ENCODE assay signal across 8 mouse cellular contexts in the genomic region with DNA sequence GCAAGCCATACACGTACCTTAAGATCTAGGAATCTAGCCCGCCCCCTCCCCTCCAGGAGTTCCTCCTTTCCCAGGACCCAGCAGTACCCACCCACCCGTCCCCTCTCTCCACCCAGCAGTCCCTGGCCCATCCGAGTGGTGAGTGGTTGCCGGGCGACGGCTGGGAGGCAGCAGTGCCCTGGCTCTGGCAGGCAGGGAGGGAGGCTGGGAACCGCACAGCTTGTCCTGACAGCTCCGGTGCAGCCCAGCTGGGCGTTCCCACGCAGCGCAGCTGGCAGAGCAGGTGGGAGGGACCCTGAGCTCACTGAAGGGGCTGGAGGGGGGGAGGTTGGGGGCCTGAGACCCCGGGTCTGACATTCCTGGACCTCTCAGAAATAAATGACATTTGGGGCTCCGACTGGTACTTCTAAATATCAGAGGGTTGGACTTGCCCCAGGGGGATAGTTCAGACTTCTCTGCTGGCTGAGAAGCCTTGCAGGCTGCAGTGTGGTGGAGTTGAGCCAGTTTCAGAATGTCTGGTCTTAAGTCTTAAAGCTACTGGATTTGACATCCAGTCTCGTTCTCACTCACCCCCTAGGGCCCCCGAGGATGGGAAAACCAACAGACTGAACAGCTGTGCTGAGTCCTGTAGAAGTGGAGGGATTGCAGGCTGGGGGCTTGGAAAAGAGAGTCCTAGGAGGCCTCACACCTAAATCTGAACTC. TPM values are rescaled to one million over a fixed set of nuclear protein-coding genes. Genes with fewer than 3 reads are reported as not detected.
DNase-seq lines count a peak whose midpoint lies in the region; ATAC-seq and TF ChIP-seq lines count a peak whose summit lies in the region.

Kirrel2 (minus strand) TSS at position 62 of the 702 bp plus-strand sequence.
Nphs1 (plus strand) TSS at position 687 of the 702 bp plus-strand sequence.

- no peaks in the 10 kb centered on the region for H3K36me3 ChIP-seq in kidney, embryonic 16.5 days (ENCODE audit: insufficient read depth, low read length)
- no peaks in the 10 kb centered on the region for H3K36me3 ChIP-seq in embryonic facial prominence, embryonic 11.5 days (replicated peaks; ENCODE audit: control insufficient read depth, insufficient read depth, low read depth, low read length)
- H3K36me3 ChIP-seq in hindbrain, postnatal 0 days (ENCODE audit: insufficient read depth, low read length): no peaks in the 10 kb centered on the region
- H3K36me3 ChIP-seq in midbrain, embryonic 14.5 days (ENCODE audit: control insufficient read depth, insufficient read depth, low read length): no peaks in the 10 kb centered on the region

- H3K4me1 ChIP-seq in kidney, embryonic 16.5 days (ENCODE audit: insufficient read depth, low read length): peaks cover 17% of the 10 kb centered on the region; the same call in 1 of the 2 replicates
- H3K4me1 ChIP-seq in embryonic facial prominence, embryonic 11.5 days (ENCODE audit: control insufficient read depth, insufficient read depth, low read length): no peaks in the 10 kb centered on the region; the same call in 1 of the 2 replicates
- H3K4me1 ChIP-seq in hindbrain, postnatal 0 days (ENCODE audit: insufficient read depth, low read length): peaks cover 17% of the 10 kb centered on the region
- peaks cover 24% of the 10 kb centered on the region for H3K4me1 ChIP-seq in midbrain, embryonic 14.5 days (ENCODE audit: control insufficient read depth, insufficient read depth, low read length)

- H3K27ac ChIP-seq in kidney, embryonic 16.5 days (ENCODE audit: low read length): no peak within 1 kb of the TSS
- no peak within 1 kb of the TSS for H3K27ac ChIP-seq in embryonic facial prominence, embryonic 11.5 days (replicated peaks; ENCODE audit: low read depth, low read length)
- H3K27ac ChIP-seq in hindbrain, postnatal 0 days: peak within 1 kb of the TSS; percentile 20; the same call in 1 of the 2 replicates
- no peak within 1 kb of the TSS for H3K27ac ChIP-seq in midbrain, embryonic 14.5 days (replicated peaks; ENCODE audit: low read depth, low read length)

- TF ChIP-seq CTCF in hindbrain, postnatal 0 days (IDR thresholded peaks at IDR 0.05; ENCODE audit: low read depth): no peak

- H3K4me3 ChIP-seq in kidney, embryonic 16.5 days (ENCODE audit: low read length): peak within 1 kb of the TSS; percentile 23
- H3K4me3 ChIP-seq in embryonic facial prominence, embryonic 11.5 days (ENCODE audit: low read depth, low read length): no peak within 1 kb of the TSS
- peak within 1 kb of the TSS; percentile 31 for H3K4me3 ChIP-seq in hindbrain, postnatal 0 days (ENCODE audit: low read length)
- H3K4me3 ChIP-seq in midbrain, embryonic 14.5 days (replicated peaks; ENCODE audit: low read depth, low read length): peak within 1 kb of the TSS; percentile 16

- ATAC-seq in kidney, embryonic 16.5 days (ENCODE audit: low FRiP score, low TSS enrichment): peak; percentile 71; the same call in 1 of the 2 replicates
- ATAC-seq in embryonic facial prominence, embryonic 11.5 days (replicated peaks; ENCODE audit: insufficient number of reproducible peaks, low FRiP score, low TSS enrichment, low read depth): peak; percentile 83
- ATAC-seq in hindbrain, postnatal 0 days: peak; percentile 86
- ATAC-seq in midbrain, embryonic 14.5 days (ENCODE audit: low FRiP score, low TSS enrichment): peak; percentile 87
- no peak for ATAC-seq in activated CD4-positive, CD25-positive, alpha-beta regulatory T cell, adult 4 months

- no peaks in the 10 kb centered on the region for H3K9me3 ChIP-seq in kidney, embryonic 16.5 days (ENCODE audit: low read length)
- no peaks in the 10 kb centered on the region for H3K9me3 ChIP-seq in embryonic facial prominence, embryonic 11.5 days (replicated peaks; ENCODE audit: control insufficient read depth, low read length)
- no peaks in the 10 kb centered on the region for H3K9me3 ChIP-seq in hindbrain, postnatal 0 days (ENCODE audit: low read length)
- H3K9me3 ChIP-seq in midbrain, embryonic 14.5 days (ENCODE audit: control insufficient read depth, low read length): no peaks in the 10 kb centered on the region

- WGBS in kidney, embryonic 16.5 days: 2% methylated on average over 16 of the region's 16 CpGs
- WGBS in embryonic facial prominence, embryonic 11.5 days: 4% methylated on average over 16 of the region's 16 CpGs
- under 1% methylated on average over 16 of the region's 16 CpGs for WGBS in hindbrain, postnatal 0 days
- WGBS in midbrain, embryonic 14.5 days: under 1% methylated on average over 16 of the region's 16 CpGs

- H3K4me2 ChIP-seq in kidney, embryonic 16.5 days (replicated peaks; ENCODE audit: low read depth, low read length): peak within 1 kb of the TSS; percentile 37
- H3K4me2 ChIP-seq in embryonic facial prominence, embryonic 11.5 days (ENCODE audit: low read depth, low read length): peak within 1 kb of the TSS; percentile 28
- H3K4me2 ChIP-seq in hindbrain, postnatal 0 days (ENCODE audit: low read depth, low read length): peak within 1 kb of the TSS; percentile 61
- H3K4me2 ChIP-seq in midbrain, embryonic 14.5 days (ENCODE audit: low read length): peak within 1 kb of the TSS; percentile 55

- H3K27me3 ChIP-seq in kidney, embryonic 16.5 days (ENCODE audit: insufficient read depth, low read length): peaks cover 97% of the 10 kb centered on the region
- H3K27me3 ChIP-seq in embryonic facial prominence, embryonic 11.5 days (ENCODE audit: control insufficient read depth, insufficient read depth, low read length): peaks cover 87% of the 10 kb centered on the region
- peaks cover 38% of the 10 kb centered on the region for H3K27me3 ChIP-seq in hindbrain, postnatal 0 days (ENCODE audit: insufficient read depth, low read length)
- peaks cover 62% of the 10 kb centered on the region for H3K27me3 ChIP-seq in midbrain, embryonic 14.5 days (ENCODE audit: control insufficient read depth, insufficient read depth, low read length)

- H3K9ac ChIP-seq in kidney, embryonic 16.5 days (replicated peaks; ENCODE audit: low read length): no peak within 1 kb of the TSS
- no peak within 1 kb of the TSS for H3K9ac ChIP-seq in embryonic facial prominence, embryonic 11.5 days (replicated peaks; ENCODE audit: low read length)
- H3K9ac ChIP-seq in hindbrain, postnatal 0 days (replicated peaks; ENCODE audit: low read length): peak within 1 kb of the TSS; percentile 22; the same call in 1 of the 2 replicates
- peak within 1 kb of the TSS; percentile 42 for H3K9ac ChIP-seq in midbrain, embryonic 14.5 days (replicated peaks; ENCODE audit: low read length)

- no peak for DNase-seq in kidney, adult 8-10 months
- peak; percentile 40 for DNase-seq in embryonic facial prominence, embryonic 11.5 days (ENCODE audit: low spot score)
- DNase-seq in hindbrain, postnatal 0 days (ENCODE audit: low spot score): peak; percentile 77
- peak; percentile 80 for DNase-seq in midbrain, embryonic 14.5 days
- DNase-seq in testis, postnatal 14 days (ENCODE audit: low spot score): no peak
- no peak for DNase-seq in thymus, postnatal 4 days

RNA-seq across cellular contexts. Expression of gene Kirrel2, which starts in this region (rescaled TPM):
- 0.78 and 1.1 TPM in 2 replicates for polyA plus RNA-seq in kidney, embryonic 16.5 days (2015; fragmentation: Nextera tagmentation; extraction: Ambion mirVana)
- polyA plus RNA-seq in embryonic facial prominence, embryonic 11.5 days (2014; fragmentation: Nextera tagmentation; extraction: Ambion mirVana): 0.45 and 0.84 TPM in 2 replicates
- total RNA-seq in hindbrain, postnatal 0 days (2014; rRNA removed): 10.7 and 14.7 TPM in 2 replicates
- polyA plus RNA-seq in hindbrain, postnatal 0 days (2015; fragmentation: Nextera tagmentation; extraction: Ambion mirVana): 4.4 and 5.8 TPM in 2 replicates
- 5.0 and 5.7 TPM in 2 replicates for polyA plus RNA-seq in midbrain, embryonic 14.5 days (2014; fragmentation: Nextera tagmentation; extraction: Ambion mirVana)
- not detected for polyA plus RNA-seq in activated CD4-positive, CD25-positive, alpha-beta regulatory T cell, adult 4 months (2017; shearing (Covaris generic))

RNA-seq across cellular contexts. Expression of gene Nphs1, which starts in this region (rescaled TPM):
- 5.4 and 5.5 TPM in 2 replicates for polyA plus RNA-seq in kidney, embryonic 16.5 days (2015; fragmentation: Nextera tagmentation; extraction: Ambion mirVana)
- polyA plus RNA-seq in embryonic facial prominence, embryonic 11.5 days (2014; fragmentation: Nextera tagmentation; extraction: Ambion mirVana): 0.36 TPM in 1 of 2 replicates, not detected in the other
- 2.3 and 2.4 TPM in 2 replicates for total RNA-seq in hindbrain, postnatal 0 days (2014; rRNA removed)
- polyA plus RNA-seq in hindbrain, postnatal 0 days (2015; fragmentation: Nextera tagmentation; extraction: Ambion mirVana): 0.50 and 1.0 TPM in 2 replicates
- polyA plus RNA-seq in midbrain, embryonic 14.5 days (2014; fragmentation: Nextera tagmentation; extraction: Ambion mirVana): 0.74 and 1.4 TPM in 2 replicates
- polyA plus RNA-seq in activated CD4-positive, CD25-positive, alpha-beta regulatory T cell, adult 4 months (2017; shearing (Covaris generic)): under 1 TPM in 1 of 2 experiments, not detected in 1; 0.24 TPM

Comparison
In these comparisons a context has a peak if more than half of its experiments do, and no peak if none do; other contexts are left out.
1. Peak in DNase-seq, ATAC-seq and H3K4me2 ChIP-seq in embryonic facial prominence, embryonic 11.5 days; RNA of the genes that start here not detected or under 1 TPM.
2. H3K9ac ChIP-seq: peak in hindbrain, postnatal 0 days (single experiment) and midbrain, embryonic 14.5 days (single experiment); none in kidney, embryonic 16.5 days (single experiment) and embryonic facial prominence, embryonic 11.5 days (single experiment).
3. DNase-seq: peak in hindbrain, postnatal 0 days (single experiment) and midbrain, embryonic 14.5 days (single experiment); none in kidney, adult 8-10 months (0 of 2), testis, postnatal 14 days (single experiment) and thymus, postnatal 4 days (single experiment).
4. Peak in every context shown above with its lines, with median percentiles within 50 percentile points of each other: H3K4me2 ChIP-seq.